Mouse (Mus musculus) stomach, postnatal 0 days (tissue): ENCODE data around the gene Inf2.

ENCODE experiments used
- CTCF ChIP-seq: IDR thresholded peaks from 2 replicates; pipeline ENCODE4 v1.5.1; 2016; ENCODE audit warnings: antibody characterized with exemption, low read depth, mild to moderate bottlenecking, moderate library complexity
- EP300 ChIP-seq: optimal IDR thresholded peaks from 2 replicates; pipeline ENCODE3; 2016; ENCODE audit warnings: antibody characterized with exemption

- TF ChIP-seq CTCF (no peak), EP300 (no peak)
These were observed 40.5 kb downstream of the Inf2 start for GRCm38 (mm10) chr12:112628928-112629721.
